Mouse (Mus musculus): Measurements from ENCODE around the gene Bcl7a. TPM values are rescaled to one million over a fixed set of nuclear protein-coding genes. Genes with fewer than 3 reads are reported as not detected.
A peak's percentile ranks its signal among the peaks of the same experiment; 100 is the strongest.

Gene Bcl7a
- polyA plus RNA-seq, 1 experiment from 2014 or later: 56.7 TPM

DNA sequence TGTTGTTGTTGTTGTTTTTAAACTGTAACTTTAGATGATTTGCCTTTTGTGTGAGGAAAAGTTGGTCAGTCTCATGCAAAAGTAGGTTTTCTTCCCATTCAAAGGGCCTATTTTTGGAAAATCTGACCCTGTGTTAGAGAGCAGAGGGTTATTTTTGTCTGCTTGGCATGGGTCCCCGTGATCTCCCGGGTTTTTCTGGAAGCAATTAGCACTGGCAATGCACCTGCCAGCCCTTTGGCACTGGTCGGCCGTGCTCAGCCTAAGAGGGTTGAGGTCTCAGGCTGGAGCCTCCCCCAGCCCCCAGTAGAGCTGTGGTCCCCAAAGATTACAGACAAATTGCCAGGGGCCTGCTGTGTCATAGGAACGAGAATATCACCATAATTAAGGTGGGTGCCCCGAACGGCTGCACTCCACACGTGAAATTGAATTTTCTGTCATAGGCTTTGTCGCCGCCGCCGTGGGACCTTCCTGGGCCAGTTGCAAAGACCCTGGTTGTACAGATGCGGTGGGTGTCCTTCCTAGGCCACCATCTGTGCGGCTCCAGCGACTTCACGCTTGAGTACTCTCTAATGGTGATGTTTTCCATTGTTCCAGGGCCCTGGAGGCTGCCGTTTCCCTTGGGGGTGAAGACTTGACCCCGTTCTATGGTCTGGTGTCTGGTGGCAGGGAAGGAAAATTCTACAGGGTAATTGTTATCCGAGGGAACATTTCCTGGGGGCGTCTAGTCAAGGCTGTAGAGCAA lies 41.7 kb upstream of the Bcl7a start:
- ATAC-seq (ENCODE audit: insufficient read depth, low FRiP score, low TSS enrichment) (0 out of 2 replicates have a peak, but pooled peaks have one; percentile 38), DNase-seq (ENCODE audit: low spot score) (peak; percentile 75)
- no peaks in the 10 kb centered on the region for H3K9me3 ChIP-seq (ENCODE audit: control insufficient read depth, low read length)
- H3K4me3 ChIP-seq (ENCODE audit: low read depth, low read length): no peak overlapping the region
- WGBS: 38% methylated on average over 20 of the region's 20 CpGs
- H3K4me2 ChIP-seq (ENCODE audit: low read depth): 0 out of 2 replicates have a peak overlapping the region, but pooled peaks have one; percentile 7
- H3K9ac ChIP-seq (ENCODE audit: low read length): 0 out of 2 replicates have a peak overlapping the region, but pooled peaks have one; percentile 11
- H3K36me3 ChIP-seq (ENCODE audit: control insufficient read depth, insufficient read depth, low read length): no peaks in the 10 kb centered on the region
- peaks cover 7% of the 10 kb centered on the region; the same call in 1 of the 2 replicates for H3K4me1 ChIP-seq (ENCODE audit: control insufficient read depth, insufficient read depth, low read length)
- H3K27me3 ChIP-seq (ENCODE audit: control insufficient read depth, insufficient read depth, low read length): peaks cover 2% of the 10 kb centered on the region; the same call in 1 of the 2 replicates
- H3K27ac ChIP-seq (ENCODE audit: low read depth, low read length): no peak overlapping the region

- H3K27ac ChIP-seq (ENCODE audit: low read depth, low read length): no peak overlapping the region
- H3K27me3 ChIP-seq (ENCODE audit: control insufficient read depth, insufficient read depth, low read length): 0 out of 2 replicates have a peak, but pooled peaks cover 2% of the 10 kb centered on the region
- no peak overlapping the region for H3K4me3 ChIP-seq (ENCODE audit: low read depth, low read length)
- no peak overlapping the region for H3K4me2 ChIP-seq (ENCODE audit: low read depth)
- H3K4me1 ChIP-seq (ENCODE audit: control insufficient read depth, insufficient read depth, low read length): no peaks in the 10 kb centered on the region
- WGBS: 50% methylated on average over 18 of the region's 18 CpGs
- ATAC-seq (ENCODE audit: insufficient read depth, low FRiP score, low TSS enrichment): no peak; the same call in 1 of the 2 replicates
- no peaks in the 10 kb centered on the region for H3K36me3 ChIP-seq (ENCODE audit: control insufficient read depth, insufficient read depth, low read length)
- no peak for DNase-seq (ENCODE audit: low spot score)
- no peak overlapping the region for H3K9ac ChIP-seq (ENCODE audit: low read length)
- H3K9me3 ChIP-seq (ENCODE audit: control insufficient read depth, low read length): no peaks in the 10 kb centered on the region
These were observed 35.9 kb upstream of the Bcl7a start for GRCm38 (mm10) chr5:123307630-123308282.

DNA sequence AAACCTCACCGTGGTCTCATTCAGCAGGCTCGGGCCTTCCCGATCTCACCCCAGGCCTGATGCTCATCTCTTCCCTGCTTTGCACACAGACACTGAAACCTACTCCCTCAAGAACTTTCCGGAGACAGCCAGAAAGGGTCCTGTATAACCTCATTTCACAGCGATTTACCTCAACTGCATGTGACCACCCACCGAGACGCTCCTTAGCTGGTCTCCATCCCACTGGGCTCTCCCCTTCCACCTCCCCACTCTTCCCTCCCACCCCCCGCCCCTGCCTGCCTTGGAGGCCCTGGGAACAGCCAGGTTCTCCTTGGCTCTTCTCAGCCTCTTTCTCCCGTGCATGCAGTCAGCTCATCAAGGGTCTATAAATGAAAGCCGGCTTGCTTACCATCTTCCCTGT lies 33.8 kb upstream of the Bcl7a start:
- Histone ChIP-seq H3K4me1 (ENCODE audit: control insufficient read depth, insufficient read depth, low read length) (no peaks in the 10 kb centered on the region), H3K4me2 (ENCODE audit: low read depth) (no peak overlapping the region), H3K9ac (ENCODE audit: low read length) (no peak overlapping the region), H3K4me3 (ENCODE audit: low read depth, low read length) (no peak overlapping the region), H3K9me3 (ENCODE audit: control insufficient read depth, low read length) (no peaks in the 10 kb centered on the region), H3K36me3 (ENCODE audit: control insufficient read depth, insufficient read depth, low read length) (no peaks in the 10 kb centered on the region), H3K27me3 (ENCODE audit: control insufficient read depth, insufficient read depth, low read length) (no peaks in the 10 kb centered on the region), H3K27ac (ENCODE audit: low read depth, low read length) (no peak overlapping the region)
- ATAC-seq (ENCODE audit: insufficient read depth, low FRiP score, low TSS enrichment): no peak
- DNase-seq (ENCODE audit: low spot score): no peak
- WGBS: 41% methylated on average over 10 of the region's 10 CpGs

- ATAC-seq (ENCODE audit: insufficient read depth, low FRiP score, low TSS enrichment) (no peak), DNase-seq (ENCODE audit: low spot score) (no peak)
- Histone ChIP-seq H3K9ac (ENCODE audit: low read length) (no peak overlapping the region), H3K4me2 (ENCODE audit: low read depth) (no peak overlapping the region), H3K4me3 (ENCODE audit: low read depth, low read length) (no peak overlapping the region), H3K27me3 (ENCODE audit: control insufficient read depth, insufficient read depth, low read length) (no peaks in the 10 kb centered on the region), H3K27ac (ENCODE audit: low read depth, low read length) (no peak overlapping the region), H3K36me3 (ENCODE audit: control insufficient read depth, insufficient read depth, low read length) (no peaks in the 10 kb centered on the region), H3K4me1 (ENCODE audit: control insufficient read depth, insufficient read depth, low read length) (no peaks in the 10 kb centered on the region), H3K9me3 (ENCODE audit: control insufficient read depth, low read length) (no peaks in the 10 kb centered on the region)
- WGBS: 60% methylated on average over 7 of the region's 7 CpGs
These were observed 33.4 kb upstream of the Bcl7a start for GRCm38 (mm10) chr5:123310221-123310620.

DNA sequence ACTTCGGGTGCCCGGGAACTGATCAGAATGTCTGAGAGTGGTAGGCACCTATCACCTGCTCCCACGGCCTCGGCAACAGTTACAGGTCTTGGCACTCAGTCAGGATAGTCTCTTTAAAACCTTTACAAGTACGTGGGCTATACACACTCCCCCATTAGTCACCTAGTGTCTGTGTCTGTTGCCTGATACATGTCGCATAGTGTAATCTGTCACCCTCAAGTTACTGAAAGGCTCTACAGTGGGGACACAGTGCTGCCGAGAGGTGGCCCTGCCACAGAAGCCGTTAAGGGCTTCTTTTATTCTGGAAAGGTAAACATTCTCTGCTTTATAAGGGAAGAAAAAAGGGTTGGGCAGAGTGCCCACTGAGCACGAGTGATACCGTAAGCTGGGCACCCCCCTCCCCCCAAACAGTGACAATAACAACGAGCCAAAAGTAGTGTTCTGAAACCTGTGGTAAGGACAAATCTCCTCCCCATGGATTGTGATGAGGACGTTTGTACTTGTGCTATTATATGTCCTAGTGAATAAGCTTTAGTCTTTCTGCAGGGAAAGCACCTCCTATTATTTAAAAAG lies 30.5 kb upstream of the Bcl7a start:
- 58% methylated on average over 12 of the region's 12 CpGs for WGBS
- no peak for ATAC-seq (ENCODE audit: insufficient read depth, low FRiP score, low TSS enrichment)
- H3K27me3 ChIP-seq (ENCODE audit: control insufficient read depth, insufficient read depth, low read length): no peaks in the 10 kb centered on the region
- no peaks in the 10 kb centered on the region for H3K9me3 ChIP-seq (ENCODE audit: control insufficient read depth, low read length)
- DNase-seq (ENCODE audit: low spot score): no peak
- H3K4me2 ChIP-seq (ENCODE audit: low read depth): no peak overlapping the region
- no peaks in the 10 kb centered on the region for H3K36me3 ChIP-seq (ENCODE audit: control insufficient read depth, insufficient read depth, low read length)
- no peak overlapping the region for H3K4me3 ChIP-seq (ENCODE audit: low read depth, low read length)
- no peak overlapping the region for H3K9ac ChIP-seq (ENCODE audit: low read length)
- H3K27ac ChIP-seq (ENCODE audit: low read depth, low read length): no peak overlapping the region
- H3K4me1 ChIP-seq (ENCODE audit: control insufficient read depth, insufficient read depth, low read length): no peaks in the 10 kb centered on the region

- WGBS: 39% methylated on average over 11 of the region's 11 CpGs
- Histone ChIP-seq H3K4me1 (ENCODE audit: control insufficient read depth, insufficient read depth, low read length) (no peaks in the 10 kb centered on the region), H3K27me3 (ENCODE audit: control insufficient read depth, insufficient read depth, low read length) (no peaks in the 10 kb centered on the region), H3K27ac (ENCODE audit: low read depth, low read length) (no peak overlapping the region), H3K9me3 (ENCODE audit: control insufficient read depth, low read length) (no peaks in the 10 kb centered on the region), H3K4me3 (ENCODE audit: low read depth, low read length) (no peak overlapping the region), H3K4me2 (ENCODE audit: low read depth) (no peak overlapping the region), H3K36me3 (ENCODE audit: control insufficient read depth, insufficient read depth, low read length) (no peaks in the 10 kb centered on the region), H3K9ac (ENCODE audit: low read length) (no peak overlapping the region)
- DNase-seq (ENCODE audit: low spot score) (no peak), ATAC-seq (ENCODE audit: insufficient read depth, low FRiP score, low TSS enrichment) (no peak)
These were observed 29.7 kb upstream of the Bcl7a start for GRCm38 (mm10) chr5:123313851-123314380.

DNA sequence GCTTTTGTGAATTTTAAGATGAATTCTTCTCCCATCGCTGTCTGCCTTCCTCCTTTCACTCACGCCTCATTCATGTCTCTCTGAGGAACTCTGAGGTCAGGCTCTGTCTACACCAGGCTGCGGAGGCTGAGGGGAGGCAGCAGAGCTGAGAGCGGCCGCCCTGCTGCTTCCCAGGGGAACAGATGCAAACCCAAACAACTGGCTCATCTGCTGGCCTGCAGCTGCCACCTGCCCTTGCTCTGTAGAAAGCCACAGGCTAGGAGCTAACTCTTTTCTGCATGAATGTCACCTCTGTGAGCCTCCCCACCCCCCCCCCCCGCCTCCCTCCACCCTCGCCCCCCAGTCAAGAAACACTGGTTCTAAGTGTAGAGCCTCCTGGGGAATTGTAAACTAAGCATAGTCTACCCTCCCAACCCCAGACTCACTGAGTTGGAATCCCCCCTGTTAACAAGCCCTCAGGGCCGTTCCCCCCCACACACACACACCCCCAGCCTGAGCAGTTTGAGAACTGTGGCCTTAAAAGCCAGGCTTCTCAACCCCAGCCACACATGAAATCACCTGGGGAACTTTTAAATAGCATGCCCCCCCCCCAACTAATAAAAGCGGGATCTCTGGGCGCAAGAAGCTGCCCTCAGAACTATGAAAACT lies 28.3 kb upstream of the Bcl7a start:
- H3K4me2 ChIP-seq (ENCODE audit: low read depth): no peak overlapping the region
- H3K9ac ChIP-seq (ENCODE audit: low read length): no peak overlapping the region
- 33% methylated on average over 10 of the region's 10 CpGs for WGBS
- DNase-seq (ENCODE audit: low spot score) (no peak), ATAC-seq (ENCODE audit: insufficient read depth, low FRiP score, low TSS enrichment) (no peak)
- H3K4me1 ChIP-seq (ENCODE audit: control insufficient read depth, insufficient read depth, low read length): no peaks in the 10 kb centered on the region
- H3K36me3 ChIP-seq (ENCODE audit: control insufficient read depth, insufficient read depth, low read length): no peaks in the 10 kb centered on the region
- no peaks in the 10 kb centered on the region for H3K27me3 ChIP-seq (ENCODE audit: control insufficient read depth, insufficient read depth, low read length)
- H3K9me3 ChIP-seq (ENCODE audit: control insufficient read depth, low read length): no peaks in the 10 kb centered on the region
- H3K27ac ChIP-seq (ENCODE audit: low read depth, low read length): no peak overlapping the region
- H3K4me3 ChIP-seq (ENCODE audit: low read depth, low read length): no peak overlapping the region

DNA sequence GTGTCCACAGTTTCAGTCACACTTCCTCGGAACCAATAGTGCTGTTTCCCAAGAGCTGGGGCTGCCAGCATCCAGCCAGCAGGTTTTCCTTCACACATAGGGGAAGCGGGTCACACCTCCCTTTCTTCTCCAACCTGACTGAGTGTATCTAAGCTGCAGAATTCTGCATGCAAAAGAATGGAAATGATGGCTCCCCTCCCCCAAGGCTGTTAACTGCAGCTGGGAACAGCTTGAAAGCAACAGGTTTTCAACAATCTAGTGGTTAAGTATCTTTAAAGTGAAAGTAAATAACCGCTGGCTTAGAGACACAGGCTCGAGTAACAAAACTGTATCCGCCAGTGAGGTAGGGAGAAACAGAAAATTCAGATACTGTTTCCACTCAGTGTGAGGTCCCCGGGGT lies 25.6 kb upstream of the Bcl7a start:
- no peak overlapping the region for H3K4me3 ChIP-seq (ENCODE audit: low read depth, low read length)
- H3K9me3 ChIP-seq (ENCODE audit: control insufficient read depth, low read length): no peaks in the 10 kb centered on the region
- 13% methylated on average over 6 of the region's 6 CpGs for WGBS
- no peaks in the 10 kb centered on the region for H3K4me1 ChIP-seq (ENCODE audit: control insufficient read depth, insufficient read depth, low read length)
- H3K9ac ChIP-seq (ENCODE audit: low read length): no peak overlapping the region
- ATAC-seq (ENCODE audit: insufficient read depth, low FRiP score, low TSS enrichment) (no peak), DNase-seq (ENCODE audit: low spot score) (no peak)
- H3K27me3 ChIP-seq (ENCODE audit: control insufficient read depth, insufficient read depth, low read length): no peaks in the 10 kb centered on the region
- H3K27ac ChIP-seq (ENCODE audit: low read depth, low read length): no peak overlapping the region
- 0 out of 2 replicates have a peak overlapping the region, but pooled peaks have one; percentile 7 for H3K4me2 ChIP-seq (ENCODE audit: low read depth)
- no peaks in the 10 kb centered on the region for H3K36me3 ChIP-seq (ENCODE audit: control insufficient read depth, insufficient read depth, low read length)

All from neural tube, embryonic 11.5 days (tissue).